Mouse (Mus musculus) spleen, postnatal 36 days (tissue): ENCODE results near the gene Tob2.

Experiments
- DNase-seq, 2 experiments: peaks; one replicate each; pipeline ENCODE4 v3.0.0; 2022; ENCODE audit warnings: low spot score in 2 of 2, mixed read lengths in 1 of 2

Tob2 gene

DNA sequence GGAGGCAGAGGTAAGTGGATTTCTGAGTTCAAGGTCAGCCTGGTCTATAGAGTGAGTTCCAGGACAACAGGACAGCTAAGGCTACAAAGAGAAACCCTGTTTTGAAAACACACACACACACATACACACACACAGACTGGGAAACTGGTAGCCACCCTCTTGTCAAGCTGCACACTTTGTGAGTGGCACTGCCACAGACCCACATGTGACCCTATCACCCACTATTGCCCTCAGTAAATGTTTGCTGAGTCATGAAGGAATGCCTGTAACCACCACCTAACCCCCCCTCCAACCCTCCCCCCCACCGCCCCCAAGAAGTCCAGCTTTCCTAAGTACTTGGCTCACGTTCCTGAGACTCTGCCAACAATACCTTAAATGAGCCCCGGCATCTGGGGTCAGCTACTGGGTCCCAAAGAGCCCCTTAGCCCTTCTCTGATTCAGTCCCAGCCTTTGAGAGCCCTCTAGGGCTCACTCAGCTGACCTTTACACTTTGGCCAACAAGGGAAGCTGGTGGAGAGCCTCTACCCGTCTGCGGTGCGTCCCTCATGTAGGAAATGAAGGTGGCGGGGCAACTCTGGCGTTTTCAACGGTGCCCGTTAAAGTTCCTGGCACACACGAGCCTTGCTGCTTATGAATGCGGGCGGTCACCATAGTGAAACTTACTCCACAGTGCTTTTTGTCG lies 19.9 kb downstream of the Tob2 start:
- DNase-seq: no peak

DNA sequence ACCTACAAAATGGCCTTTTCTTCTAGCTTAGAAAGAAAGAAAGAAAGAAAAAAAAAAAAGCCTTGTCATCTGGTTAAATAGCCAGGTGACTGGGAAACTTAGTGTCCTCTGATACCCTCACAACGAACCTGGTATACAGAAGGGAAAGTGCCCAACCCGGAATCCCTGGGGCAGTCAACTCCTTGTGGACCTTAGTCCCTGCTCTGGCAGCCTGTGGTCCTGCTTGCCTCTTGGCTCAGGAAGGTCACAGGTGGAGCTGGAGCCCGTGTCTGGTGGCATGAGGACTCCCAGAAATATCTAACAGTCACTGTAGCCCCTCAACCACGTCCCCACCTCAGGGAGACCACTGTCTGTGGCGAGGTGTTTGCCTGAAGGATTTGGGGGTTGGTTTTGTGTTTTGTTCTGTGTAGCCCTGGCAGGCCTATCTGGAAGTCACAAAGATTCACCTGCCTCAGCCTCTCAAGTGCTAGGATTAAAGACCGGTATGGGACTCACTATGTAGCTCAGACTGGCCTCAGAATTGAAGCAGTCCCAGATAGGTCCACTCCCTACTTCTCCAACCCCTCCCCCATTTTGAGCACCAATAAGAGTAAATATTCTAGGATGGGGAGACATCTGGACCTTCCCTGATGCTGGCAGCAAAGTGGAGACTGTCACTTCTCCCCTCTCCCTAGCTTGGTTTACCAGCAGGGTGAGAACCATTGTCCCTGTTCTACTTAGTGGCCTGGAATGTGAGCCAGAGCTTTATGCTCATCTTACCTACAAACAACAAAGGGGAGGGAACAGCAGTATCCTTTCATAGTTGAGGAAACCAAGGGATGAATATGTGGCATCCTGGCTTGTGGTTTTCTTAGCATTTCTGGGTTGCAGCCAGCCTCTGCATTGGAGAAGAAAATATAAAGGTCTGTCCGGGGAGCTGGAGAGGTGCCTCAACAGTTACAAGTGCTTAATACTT lies 21.4 kb downstream of the Tob2 start:
- DNase-seq: no peak

DNA sequence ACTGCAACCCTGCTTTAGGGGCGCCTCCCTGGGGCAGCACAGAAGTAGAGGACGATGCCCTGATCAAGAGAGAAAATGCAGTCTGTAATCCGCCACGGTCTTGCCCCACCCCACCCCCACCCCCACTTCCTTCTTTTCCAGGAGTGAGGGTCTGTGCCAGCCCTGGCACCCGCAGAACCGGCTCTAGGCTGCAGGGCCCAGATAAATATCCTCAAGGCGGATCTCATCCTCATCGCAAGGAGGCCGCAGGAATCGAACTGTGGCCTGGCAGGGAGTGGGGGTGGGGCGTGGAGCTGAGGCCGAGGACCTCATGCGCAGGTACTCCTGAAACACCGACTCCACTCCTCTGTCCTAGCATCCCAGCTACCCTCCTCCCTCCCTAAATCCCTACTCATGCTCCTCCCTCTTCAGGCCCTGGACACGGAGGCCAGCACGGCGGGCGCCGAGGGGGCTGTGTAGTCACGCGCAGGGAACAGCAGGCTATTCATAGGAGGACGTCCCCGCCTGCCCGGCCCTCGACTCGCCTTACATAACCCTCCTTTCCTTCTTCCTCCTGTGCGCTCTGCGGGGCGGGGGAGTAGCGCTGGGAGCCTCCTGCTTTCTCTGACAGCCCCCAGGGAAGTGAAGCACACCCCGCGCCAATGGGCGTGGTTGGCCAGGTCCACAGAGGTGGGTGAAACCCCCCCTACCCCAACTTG lies 22.3 kb downstream of the Tob2 start:
- peak; percentile 32 to 46 for DNase-seq

DNA sequence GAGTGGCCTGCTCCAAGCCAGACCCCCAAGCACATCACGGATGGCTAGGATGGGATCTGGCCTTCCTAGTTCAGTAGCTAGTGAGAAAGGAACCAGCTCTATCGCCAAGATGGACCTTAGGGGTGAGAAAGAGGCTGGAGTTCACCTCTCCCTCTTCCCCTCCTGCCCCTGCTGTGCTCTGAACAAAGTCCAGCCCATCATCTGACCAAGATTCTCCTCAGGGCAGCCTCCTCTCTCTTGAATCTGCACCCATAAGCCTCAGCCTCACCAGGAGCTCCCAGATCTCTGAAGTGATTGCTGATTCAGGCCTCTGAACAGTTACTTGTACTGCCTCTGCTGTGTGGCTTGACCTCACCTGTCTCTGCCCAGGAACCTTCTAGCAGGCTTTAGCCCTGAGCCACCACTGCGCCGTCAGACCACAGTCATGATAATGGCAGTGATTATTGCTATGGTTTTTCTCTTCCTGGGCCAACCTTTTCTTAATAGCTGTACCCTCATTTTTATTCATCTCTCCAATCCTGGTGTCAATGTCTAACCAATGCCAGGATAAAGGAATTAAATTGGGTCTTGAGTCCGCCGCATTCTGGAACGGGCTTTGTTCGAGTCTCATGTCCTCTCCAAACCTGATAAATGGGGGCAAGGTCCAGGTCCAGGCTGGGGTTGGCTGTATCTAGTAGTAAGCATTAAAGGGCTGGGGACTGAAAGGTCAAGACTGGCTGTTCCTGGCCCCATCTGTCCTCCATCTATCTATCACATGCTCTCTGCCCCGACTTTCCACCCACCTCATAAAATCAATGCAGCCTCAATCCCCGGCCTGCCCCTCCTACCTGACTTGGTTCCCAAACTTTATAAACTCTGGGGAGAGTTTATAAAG lies 23.4 kb downstream of the Tob2 start:
- DNase-seq: no peak

DNA sequence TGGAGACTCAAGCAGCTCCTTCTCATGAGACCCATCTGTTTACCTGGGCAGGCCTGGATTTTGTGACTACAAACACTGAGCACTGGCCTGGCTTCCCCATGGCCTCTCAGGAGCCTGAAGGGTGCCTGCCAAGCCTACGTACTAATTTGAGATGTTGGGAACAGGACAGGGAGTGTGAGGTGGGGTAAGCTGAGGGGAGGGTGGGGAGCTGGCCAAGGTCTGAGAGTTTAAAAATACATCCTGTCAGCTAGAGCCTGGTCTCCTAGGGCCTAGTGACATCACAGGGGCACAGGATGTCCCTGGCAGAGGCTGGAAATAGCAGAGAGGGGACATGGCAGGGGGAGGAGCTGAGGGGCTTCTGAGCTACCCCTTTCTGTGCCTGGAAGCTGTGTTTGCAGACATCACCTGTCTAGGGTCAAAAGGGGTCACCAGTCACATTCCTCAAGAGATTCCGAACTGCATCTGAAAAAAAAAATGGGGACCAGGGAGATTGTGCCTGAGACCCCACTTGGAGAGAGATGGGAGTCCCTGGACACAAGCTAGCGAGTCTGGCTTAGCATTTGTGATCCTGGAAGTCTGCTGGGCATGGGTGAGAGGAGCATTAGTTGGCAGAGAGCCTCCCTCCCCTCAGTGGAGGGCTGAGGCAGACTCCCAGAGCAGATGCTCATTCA lies 24.3 kb downstream of the Tob2 start:
- DNase-seq: no peak

DNA sequence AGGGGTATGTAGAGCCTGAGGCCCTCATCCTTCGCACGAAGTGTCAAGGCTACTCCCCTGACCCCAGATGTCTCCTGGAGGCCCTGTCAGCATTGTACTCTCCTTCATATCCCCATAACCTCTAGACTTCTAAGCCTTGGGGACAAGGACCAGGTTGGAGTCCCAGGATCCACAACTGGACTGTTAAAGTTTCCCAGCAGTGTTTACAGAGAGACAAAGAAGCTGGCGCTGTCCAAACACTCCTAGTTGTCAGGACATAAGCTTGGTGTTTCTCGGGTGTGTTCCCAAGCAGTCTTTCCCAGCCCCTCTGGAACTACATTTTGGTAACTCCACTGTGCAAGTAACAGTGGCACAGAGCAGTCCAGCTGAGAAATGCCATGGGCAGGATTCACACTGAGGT lies 25.1 kb downstream of the Tob2 start:
- DNase-seq: no peak

DNA sequence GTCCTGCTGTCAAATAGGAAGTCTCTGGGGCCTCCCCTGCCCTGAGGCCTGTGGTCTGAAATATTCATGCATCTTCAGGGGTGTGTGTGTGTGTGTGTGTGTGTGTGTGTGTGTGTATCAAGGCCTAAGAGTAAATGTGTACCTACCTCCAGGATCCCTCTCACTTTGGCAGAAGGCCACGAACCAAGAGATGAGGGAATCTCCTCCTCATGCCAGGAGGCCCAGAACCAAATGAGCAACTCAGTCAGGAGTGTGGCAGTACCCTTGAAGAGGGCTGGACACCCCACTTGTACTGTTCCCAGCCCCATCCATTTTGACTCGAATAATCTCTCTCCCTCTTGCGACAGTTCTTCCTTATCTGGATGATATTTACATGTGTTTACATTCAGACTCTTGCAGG lies 26.4 kb downstream of the Tob2 start:
- no peak for DNase-seq

DNA sequence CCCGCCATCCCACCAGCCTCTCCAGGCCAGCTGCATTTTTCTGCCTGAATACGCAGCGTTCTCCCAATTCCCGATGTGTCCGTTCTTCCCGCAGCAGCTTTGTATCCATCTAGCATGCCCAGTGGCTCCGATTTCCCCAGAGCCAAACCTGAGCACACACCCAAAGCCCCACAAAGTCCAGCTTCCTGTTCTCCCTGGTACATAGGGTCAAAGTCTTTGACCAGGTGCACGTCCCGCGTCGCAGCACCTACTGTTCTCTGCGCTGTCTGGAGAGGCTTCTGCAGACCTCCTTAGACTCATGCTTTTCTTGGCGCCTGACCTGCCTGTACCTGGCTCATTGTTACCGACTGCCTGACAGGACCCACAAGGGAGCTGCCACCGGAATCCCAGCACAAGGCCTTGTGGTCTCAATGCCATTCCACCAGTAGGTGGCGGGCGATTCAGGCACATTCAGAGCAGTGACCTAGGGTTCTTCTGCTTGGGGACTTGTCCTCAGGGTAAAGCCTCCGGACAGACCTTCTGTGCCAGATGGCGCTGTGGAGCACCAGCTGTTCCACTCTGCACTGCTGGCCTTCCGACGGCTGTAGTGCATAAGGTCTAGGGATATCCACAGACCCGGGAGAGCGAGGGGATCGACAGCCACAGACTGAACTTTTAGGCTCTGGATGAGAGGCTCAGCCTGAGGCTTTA lies 27.3 kb downstream of the Tob2 start:
- DNase-seq: peak; percentile 89 to 91

DNA sequence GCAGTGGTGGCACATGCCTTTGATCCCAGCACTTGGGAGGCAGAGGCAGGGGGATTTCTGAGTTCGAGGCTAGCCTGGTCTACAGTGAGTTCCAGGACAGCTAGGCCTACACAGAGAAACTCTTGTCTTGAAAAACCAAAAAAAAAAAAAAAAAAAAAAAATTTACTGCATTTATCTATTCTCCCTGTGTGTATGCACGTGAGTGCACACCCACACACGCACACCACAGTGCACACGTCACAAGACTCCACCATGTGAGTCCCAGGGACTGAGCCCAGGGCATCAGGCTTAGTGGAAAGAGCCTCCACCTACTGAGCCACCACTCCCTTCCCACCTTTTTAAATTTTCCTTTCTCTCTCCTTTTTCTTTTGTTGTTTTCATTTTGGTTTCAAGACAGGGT lies 28.1 kb downstream of the Tob2 start:
- no peak for DNase-seq

DNA sequence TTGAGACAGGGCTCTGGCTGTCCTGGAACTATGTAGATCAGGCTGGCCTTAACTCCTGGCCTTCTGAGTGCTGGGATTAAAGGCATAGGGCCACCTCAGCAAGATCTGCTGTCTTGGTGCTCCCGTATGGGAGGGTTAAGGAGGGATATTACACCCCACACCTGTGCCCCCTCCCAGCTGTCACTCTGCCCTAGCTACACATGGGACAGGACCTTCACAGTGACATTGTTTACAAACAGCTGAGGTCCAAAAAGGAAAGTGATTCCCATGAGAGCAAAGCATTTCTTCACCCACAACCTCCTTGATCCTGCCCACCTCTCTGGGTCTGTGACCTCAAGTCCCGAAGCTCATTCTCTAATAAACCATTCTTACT lies 29.4 kb downstream of the Tob2 start:
- no peak for DNase-seq

DNA sequence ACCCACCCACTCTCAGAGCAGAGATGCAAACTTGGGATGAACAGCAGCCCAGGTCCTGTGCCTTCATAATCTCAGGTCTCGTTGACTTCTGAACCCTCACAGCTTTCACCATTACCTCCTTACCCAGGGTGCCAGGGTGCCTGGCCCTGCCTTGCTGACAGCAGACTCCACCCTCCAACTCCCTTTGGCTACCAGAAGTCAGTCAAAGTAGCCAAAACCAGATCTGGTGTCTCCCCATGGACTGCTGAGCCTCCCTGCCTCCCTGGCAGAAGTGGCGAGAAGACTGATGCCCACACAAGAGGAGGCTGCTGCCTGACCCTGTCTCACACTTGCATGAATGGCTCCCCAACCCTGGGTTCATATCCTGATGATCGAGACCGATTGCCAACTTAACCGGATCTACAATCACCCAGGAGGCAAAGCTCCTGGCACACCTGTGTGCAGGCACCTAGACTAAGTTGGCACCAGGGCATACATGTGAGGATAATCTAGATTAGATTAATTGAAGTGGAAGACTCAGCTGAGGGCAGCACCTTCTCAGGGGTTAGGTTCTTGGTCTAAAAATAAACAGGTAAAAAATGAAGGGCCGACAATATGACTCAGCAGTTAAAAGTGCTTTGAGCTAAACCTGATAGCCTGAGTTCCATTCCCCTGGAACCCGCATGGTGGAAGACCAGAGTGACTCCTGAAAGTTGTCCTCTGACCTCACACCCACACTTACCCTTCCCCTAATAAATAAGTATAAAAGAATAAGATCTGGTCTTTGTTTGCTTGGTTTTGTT lies 30.0 kb downstream of the Tob2 start:
- DNase-seq: no peak

DNA sequence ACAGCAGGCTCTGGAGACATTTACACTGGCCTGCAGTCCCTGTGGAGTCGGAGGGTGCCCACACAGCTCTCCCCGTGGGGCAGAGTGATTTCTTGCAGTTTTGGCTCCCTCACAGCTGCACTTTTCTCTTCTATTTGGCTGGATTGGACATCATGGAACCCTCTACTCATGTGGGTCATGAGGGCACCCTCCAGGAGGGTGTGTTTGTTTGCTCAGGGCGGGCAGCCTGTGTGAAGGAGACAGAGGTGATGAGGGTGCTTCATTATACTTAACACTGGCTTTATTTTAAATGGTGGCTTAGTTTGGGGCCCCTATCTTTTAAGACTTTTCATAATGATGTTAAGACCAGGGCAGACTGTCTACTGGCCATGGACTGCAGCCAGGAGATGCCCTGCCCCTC lies 33.8 kb downstream of the Tob2 start:
- no peak for DNase-seq

DNA sequence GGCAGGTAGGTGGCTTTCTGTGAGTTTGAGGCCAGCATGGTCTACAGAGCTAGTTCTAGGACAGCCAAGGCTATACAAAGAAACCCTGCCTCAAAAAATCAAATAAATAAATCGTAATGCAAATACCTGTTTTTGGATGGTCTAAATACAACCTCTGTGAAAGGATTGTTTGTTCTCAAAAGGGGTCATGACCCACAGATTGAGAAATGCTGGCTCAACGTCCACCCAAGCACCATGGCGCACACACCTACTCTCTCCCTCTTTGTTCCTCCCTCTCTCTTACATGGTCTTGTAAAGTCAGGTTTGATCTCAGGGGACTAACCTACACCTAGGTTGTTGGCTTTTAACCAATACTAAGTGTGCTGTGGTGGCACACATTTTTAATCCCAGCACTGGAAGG lies 36.0 kb downstream of the Tob2 start:
- no peak for DNase-seq

DNA sequence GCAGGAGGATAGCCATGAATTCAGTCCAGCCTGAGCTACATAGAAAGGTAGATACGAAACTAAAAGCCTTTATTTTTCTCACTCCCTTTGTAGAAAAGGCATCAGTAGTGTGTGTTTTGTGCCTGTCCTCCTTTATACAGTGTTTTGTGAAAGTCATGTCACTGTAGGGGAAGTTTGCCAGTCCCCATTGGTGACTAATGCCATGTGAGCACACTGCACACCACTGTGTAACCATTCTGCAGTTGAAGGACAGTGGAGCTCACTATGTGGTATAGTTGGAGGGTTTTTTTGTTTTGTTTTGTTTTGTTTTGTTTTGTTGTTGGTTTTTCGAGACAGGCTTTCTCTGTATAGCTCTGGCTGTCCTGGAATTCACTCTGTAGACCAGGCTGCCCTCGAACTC lies 40.2 kb downstream of the Tob2 start:
- DNase-seq: no peak

DNA sequence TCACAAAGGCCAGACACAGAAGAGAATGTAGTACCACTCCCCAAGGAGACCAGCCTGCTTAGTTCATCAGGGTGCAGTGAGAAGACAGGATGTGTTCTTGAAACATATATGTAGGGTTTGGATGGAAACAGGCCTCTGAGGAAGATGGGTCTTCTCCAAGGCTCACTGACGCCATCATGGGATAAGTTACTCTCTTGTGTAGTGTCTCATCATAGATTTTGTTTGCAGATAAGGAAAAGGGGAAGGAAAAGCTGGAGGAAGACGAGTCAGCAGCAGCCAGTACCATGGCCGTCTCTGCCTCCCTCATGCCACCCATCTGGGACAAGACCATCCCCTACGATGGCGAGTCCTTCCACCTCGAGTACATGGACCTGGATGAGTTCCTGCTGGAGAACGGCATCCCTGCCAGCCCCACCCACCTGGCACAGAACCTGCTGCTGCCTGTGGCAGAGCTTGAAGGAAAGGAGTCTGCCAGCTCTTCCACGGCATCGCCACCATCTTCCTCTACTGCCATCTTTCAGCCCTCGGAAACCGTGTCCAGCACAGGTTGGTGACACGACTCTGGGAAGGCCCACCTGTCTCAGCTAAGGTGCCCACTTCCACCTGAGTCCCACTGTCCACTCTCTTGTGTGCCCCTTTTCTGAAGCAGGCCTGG lies 43.8 kb downstream of the Tob2 start:
- no peak for DNase-seq

DNA sequence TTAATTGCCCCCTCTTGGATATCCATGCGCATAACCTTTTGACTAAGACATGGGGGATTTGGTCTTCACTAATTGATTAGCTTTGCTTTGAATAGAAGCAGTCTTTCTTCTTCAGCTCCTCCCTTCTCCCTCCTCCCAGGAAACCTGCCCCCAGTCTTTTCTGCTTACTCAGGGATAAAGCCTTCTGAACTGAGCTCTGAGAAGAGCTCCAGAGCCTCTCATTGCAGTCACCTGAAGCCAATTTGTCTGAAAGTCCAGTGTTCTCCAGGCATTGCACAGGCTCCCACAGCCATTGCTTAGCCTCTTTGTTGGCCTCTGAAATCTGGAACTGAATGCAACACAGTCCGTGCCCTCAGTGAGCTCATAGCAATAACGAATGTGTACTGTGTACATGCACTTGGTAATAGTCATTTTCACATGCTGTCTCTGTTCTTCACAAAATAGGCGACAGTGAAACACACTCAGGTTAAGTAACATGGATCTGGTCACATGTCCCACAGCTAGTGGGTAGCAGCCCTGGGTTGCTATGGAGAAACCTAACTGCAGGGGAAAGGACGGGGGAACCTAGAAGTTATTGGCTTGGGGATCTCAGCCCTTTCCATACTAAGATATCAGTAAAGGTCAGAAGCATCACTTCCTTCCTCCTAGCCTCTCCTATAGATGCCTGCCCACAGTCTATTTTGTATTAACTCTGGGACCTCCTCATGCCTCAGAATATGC lies 44.5 kb downstream of the Tob2 start:
- DNase-seq: no peak

DNA sequence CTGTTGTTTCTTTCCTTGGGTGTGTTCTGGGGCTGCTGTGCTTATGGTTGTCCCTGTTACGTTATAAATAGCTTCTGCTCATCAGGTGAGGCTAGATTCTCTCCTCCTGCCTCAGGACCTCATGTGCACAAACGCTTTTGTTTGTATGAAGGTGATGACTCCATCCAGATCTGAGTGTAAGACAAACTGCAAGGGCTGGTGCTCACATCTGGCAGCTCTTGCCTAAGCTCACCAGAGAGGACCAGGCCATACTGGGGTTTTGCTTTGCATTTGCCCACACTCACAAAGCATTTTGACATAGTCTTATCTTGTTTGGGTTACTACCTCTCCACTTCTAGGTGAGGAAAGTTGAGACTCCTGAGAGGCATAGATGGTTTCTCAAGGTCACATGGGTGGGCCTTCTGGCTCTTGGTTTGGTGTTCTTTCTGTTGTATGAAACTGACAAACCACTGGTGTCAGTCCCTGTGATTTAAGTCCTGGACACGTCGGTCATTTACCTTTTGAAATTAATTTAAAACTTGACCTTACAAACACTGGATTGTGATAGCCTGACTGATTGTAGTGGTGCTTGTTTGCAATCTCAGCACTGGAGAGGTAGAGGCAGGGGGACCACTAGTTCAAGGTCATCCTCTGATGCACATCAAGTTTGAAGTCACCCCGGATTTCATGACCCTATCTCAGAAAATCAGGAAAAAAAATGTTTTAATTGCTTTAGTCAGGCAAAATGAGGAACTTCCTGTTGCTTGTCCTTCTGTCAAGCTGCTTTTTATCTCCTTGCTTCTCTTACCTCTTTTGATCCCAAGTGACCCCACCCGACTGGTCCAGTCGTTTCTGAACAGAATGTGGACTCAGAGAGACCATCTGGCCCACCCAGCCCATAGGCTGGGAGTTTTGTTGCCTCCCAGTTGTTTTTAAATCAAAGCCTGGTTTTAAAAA lies 45.6 kb downstream of the Tob2 start:
- no peak for DNase-seq
